Mouse (Mus musculus) midbrain, postnatal 0 days (tissue): ENCODE measurements at regions not wholly inside any gene's neighbourhood (a gene's known extent, or its start where the extent isn't known, plus 50 kb on each side); places are given as distances from the start of the nearest gene placed in this dataset.
A peak's percentile ranks its signal among the peaks of the same experiment; 100 is the strongest.

Experiments
- ATAC-seq: fragments of 200-750 bp; cut with Nextera tagmentation; 2 replicates; pipeline ENCODE4 v1.8.0; 2017; ENCODE audit warnings: moderate number of reproducible peaks, mild to moderate bottlenecking, moderate TSS enrichment, moderate library complexity; ENCODE audit not compliant: low FRiP score
- DNase-seq: peaks from one replicate; pipeline ENCODE4 v3.0.0-alpha.2; 2015; ENCODE audit warnings: low spot score
- H3K27ac ChIP-seq: fragments of 300-500 bp; sonication (generic); 2 replicates; pipeline ENCODE4 v1.5.1; 2014; ENCODE audit warnings: low read depth, mild to moderate bottlenecking, low read length, mixed read lengths
- H3K27me3 ChIP-seq: fragments of 300-500 bp; sonication (generic); 2 replicates; pipeline ENCODE4 v1.6.1; 2014; ENCODE audit warnings: low read length, control low read depth, mixed read lengths; ENCODE audit not compliant: insufficient read depth
- H3K36me3 ChIP-seq: fragments of 300-500 bp; sonication (generic); 2 replicates; pipeline ENCODE4 v1.6.1; 2014; ENCODE audit warnings: low read length, control low read depth, mixed read lengths; ENCODE audit not compliant: insufficient read depth
- H3K4me1 ChIP-seq: fragments of 300-500 bp; sonication (generic); 2 replicates; pipeline ENCODE4 v1.6.1; 2014; ENCODE audit warnings: mild to moderate bottlenecking, control low read depth, antibody characterized with exemption, low read length, mixed read lengths; ENCODE audit not compliant: insufficient read depth
- H3K4me2 ChIP-seq: fragments of 300-500 bp; sonication (generic); 2 replicates; pipeline ENCODE4 v1.6.1; 2014; ENCODE audit warnings: low read depth, mild to moderate bottlenecking, low read length, mixed read lengths; ENCODE audit not compliant: poor library complexity, severe bottlenecking
- H3K4me3 ChIP-seq: fragments of 300-500 bp; sonication (generic); 2 replicates; pipeline ENCODE4 v1.5.1; 2014; ENCODE audit warnings: low read depth, mild to moderate bottlenecking, low read length, moderate library complexity
- H3K9ac ChIP-seq: fragments of 300-500 bp; sonication (generic); replicated peaks from 2 replicates; pipeline ENCODE4 v1.6.1; 2014; ENCODE audit warnings: mild to moderate bottlenecking, low read length, moderate library complexity, mixed read lengths; ENCODE audit not compliant: poor library complexity, severe bottlenecking
- H3K9me3 ChIP-seq: fragments of 300-500 bp; sonication (generic); 2 replicates; pipeline ENCODE4 v1.6.1; 2016; ENCODE audit warnings: low read length, control low read depth
- CTCF ChIP-seq: IDR thresholded peaks from 2 replicates; pipeline ENCODE4 v1.5.1; 2016; ENCODE audit warnings: antibody characterized with exemption, mild to moderate bottlenecking
- WGBS: fragments of 180-500 bp; shearing (Covaris S2); extraction: QIAGEN DNeasy Blood & Tissue Kit; methylation state at CpG from one replicate; pipeline ENCODE4 v1.1.7; 2014; 5-methylcytosine and 5-hydroxymethylcytosine counted together

GRCm38 (mm10) chr9:84936291-84937055, 376.1 kb upstream of the Gm11114 start:
- no peaks in the 10 kb centered on the region for H3K9me3 ChIP-seq
- no peak overlapping the region for H3K9ac ChIP-seq
- no peak for TF ChIP-seq CTCF
- no peak overlapping the region for H3K4me3 ChIP-seq
- H3K27me3 ChIP-seq: no peaks in the 10 kb centered on the region
- no peak overlapping the region for H3K27ac ChIP-seq
- no peaks in the 10 kb centered on the region for H3K36me3 ChIP-seq
- DNase-seq (peak; percentile 69), ATAC-seq (no peak)
- WGBS: 80% methylated on average over 2 of the region's 2 CpGs
- H3K4me2 ChIP-seq: no peak overlapping the region
- no peaks in the 10 kb centered on the region for H3K4me1 ChIP-seq

- Histone ChIP-seq H3K9ac (no peak overlapping the region), H3K36me3 (no peaks in the 10 kb centered on the region), H3K4me3 (no peak overlapping the region), H3K9me3 (no peaks in the 10 kb centered on the region), H3K27ac (no peak overlapping the region), H3K27me3 (no peaks in the 10 kb centered on the region), H3K4me1 (no peaks in the 10 kb centered on the region), H3K4me2 (no peak overlapping the region)
- 95% methylated on average over 11 of the region's 11 CpGs for WGBS
- ATAC-seq (no peak), DNase-seq (no peak)
- TF ChIP-seq CTCF: no peak
Measured at GRCm38 (mm10) chr9:84966558-84967154, 345.9 kb upstream of the Gm11114 start.

GRCm38 (mm10) chr9:84969975-84970608, 342.5 kb upstream of the Gm11114 start:
- Histone ChIP-seq H3K27ac (no peak overlapping the region), H3K36me3 (no peaks in the 10 kb centered on the region), H3K9ac (no peak overlapping the region), H3K4me1 (no peaks in the 10 kb centered on the region), H3K4me2 (no peak overlapping the region), H3K27me3 (no peaks in the 10 kb centered on the region), H3K4me3 (no peak overlapping the region), H3K9me3 (no peaks in the 10 kb centered on the region)
- no peak for TF ChIP-seq CTCF
- 84% methylated on average over 3 of the region's 3 CpGs for WGBS
- DNase-seq (no peak), ATAC-seq (no peak)

- 86% methylated on average over 5 of the region's 5 CpGs for WGBS
- no peaks in the 10 kb centered on the region for H3K9me3 ChIP-seq
- no peak for TF ChIP-seq CTCF
- H3K4me3 ChIP-seq: no peak overlapping the region
- no peak for DNase-seq
- ATAC-seq: no peak
- no peak overlapping the region for H3K4me2 ChIP-seq
- H3K27ac ChIP-seq: no peak overlapping the region
- H3K36me3 ChIP-seq: no peaks in the 10 kb centered on the region
- H3K27me3 ChIP-seq: no peaks in the 10 kb centered on the region
- no peaks in the 10 kb centered on the region for H3K4me1 ChIP-seq
- no peak overlapping the region for H3K9ac ChIP-seq
Measured at GRCm38 (mm10) chr9:84977470-84977869, 335.1 kb upstream of the Gm11114 start.

GRCm38 (mm10) chr9:85003414-85003813, 309.2 kb upstream of the Gm11114 start:
- Histone ChIP-seq H3K36me3 (no peaks in the 10 kb centered on the region), H3K9ac (no peak overlapping the region), H3K27me3 (no peaks in the 10 kb centered on the region), H3K4me1 (no peaks in the 10 kb centered on the region), H3K4me2 (no peak overlapping the region), H3K4me3 (no peak overlapping the region), H3K27ac (no peak overlapping the region), H3K9me3 (no peaks in the 10 kb centered on the region)
- WGBS: 25% methylated on average over 1 of the region's 1 CpGs
- no peak for ATAC-seq
- no peak for DNase-seq
- no peak for TF ChIP-seq CTCF

DNA sequence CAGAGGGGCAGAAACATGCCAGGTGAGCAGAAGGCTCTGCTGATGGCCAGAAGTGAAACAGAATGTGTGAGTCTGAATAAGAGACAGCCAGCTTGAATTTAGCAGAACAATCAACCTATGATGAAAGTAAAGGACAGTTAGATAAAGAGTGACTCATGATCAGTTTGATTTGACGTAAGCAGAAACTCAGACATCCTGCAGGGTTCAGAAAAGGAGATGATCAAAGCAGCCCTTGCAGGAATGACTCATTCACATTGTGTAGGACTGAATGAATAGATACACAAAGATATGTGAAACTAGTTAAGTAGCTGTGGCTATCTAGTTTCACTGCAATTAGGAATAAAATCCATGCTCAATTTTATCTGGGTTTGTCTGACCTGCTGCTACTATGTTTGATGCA, 301.2 kb upstream of the Gm11114 start:
- H3K9ac ChIP-seq: no peak overlapping the region
- no peak overlapping the region for H3K27ac ChIP-seq
- no peaks in the 10 kb centered on the region for H3K36me3 ChIP-seq
- H3K4me3 ChIP-seq: no peak overlapping the region
- no peaks in the 10 kb centered on the region for H3K27me3 ChIP-seq
- DNase-seq: no peak
- H3K4me2 ChIP-seq: no peak overlapping the region
- H3K9me3 ChIP-seq: no peaks in the 10 kb centered on the region
- no peak for ATAC-seq
- no peak for TF ChIP-seq CTCF
- no peaks in the 10 kb centered on the region for H3K4me1 ChIP-seq
- 39% methylated on average over 1 of the region's 1 CpGs for WGBS
